ENCODE assay signal across 14 mouse cellular contexts in genomic region chr5:124226494-124226893, GRCm38 (mm10). TPM values are rescaled to one million over a fixed set of nuclear protein-coding genes. Genes with fewer than 3 reads are reported as not detected.
DNase-seq lines count a peak whose midpoint lies in the region; ATAC-seq lines count a peak whose summit lies in the region.
"Had no signal": no experiment of that assay in that cellular context is flagged by ENCODE, and none has a peak within 500 bp of the region (broad histone marks: within the 10 kb centered on the region; RNA-seq: fewer than 3 reads in every experiment).

No protein-coding gene starts in this region.

- 83% methylated on average over 4 of the region's 4 CpGs for WGBS in heart, embryonic 16.5 days
- 92% methylated on average over 4 of the region's 4 CpGs for WGBS in limb, embryonic 12.5 days
- WGBS in limb, embryonic 10.5 days = 85% methylated on average over 4 of the region's 4 CpGs
- WGBS in forebrain, embryonic 14.5 days = 94% methylated on average over 4 of the region's 4 CpGs

- H3K27me3 ChIP-seq in heart, embryonic 16.5 days (ENCODE audit: control insufficient read depth, insufficient read depth, low read length) = no peaks in the 10 kb centered on the region
- H3K27me3 ChIP-seq in limb, embryonic 12.5 days = no peaks in the 10 kb centered on the region; the same call in 1 of the 2 replicates
- H3K27me3 ChIP-seq in limb, embryonic 10.5 days (ENCODE audit: low read depth, poor library complexity, severe bottlenecking) = no peaks in the 10 kb centered on the region
- H3K27me3 ChIP-seq in forebrain, embryonic 14.5 days (replicated peaks; ENCODE audit: control insufficient read depth, insufficient read depth, low read length) = no peaks in the 10 kb centered on the region
- H3K27me3 ChIP-seq: embryonic facial prominence, embryonic 12.5 days; forebrain, embryonic 13.5 days; neural tube, embryonic 15.5 days; Patski had no signal

- H3K4me1 ChIP-seq in heart, embryonic 16.5 days (ENCODE audit: control insufficient read depth, insufficient read depth, low read length) = peaks cover 65% of the 10 kb centered on the region
- H3K4me1 ChIP-seq in limb, embryonic 12.5 days (replicated peaks) = peaks cover 5% of the 10 kb centered on the region; the same call in 1 of the 2 replicates
- H3K4me1 ChIP-seq in limb, embryonic 10.5 days = peaks cover 23% of the 10 kb centered on the region
- H3K4me1 ChIP-seq in forebrain, embryonic 14.5 days (ENCODE audit: control insufficient read depth, insufficient read depth, low read length) = no peaks in the 10 kb centered on the region

- H3K9ac ChIP-seq in heart, embryonic 16.5 days (ENCODE audit: low read length) = no peak overlapping the region
- H3K9ac ChIP-seq in limb, embryonic 12.5 days (replicated peaks) = no peak overlapping the region
- no peak overlapping the region for H3K9ac ChIP-seq in forebrain, embryonic 14.5 days (ENCODE audit: low read length)
- H3K9ac ChIP-seq: embryonic facial prominence, embryonic 12.5 days; forebrain, embryonic 13.5 days; neural tube, embryonic 15.5 days had no signal

- 0 out of 2 replicates have a peak, but pooled peaks cover 2% of the 10 kb centered on the region for H3K36me3 ChIP-seq in heart, embryonic 16.5 days (ENCODE audit: control insufficient read depth, insufficient read depth)
- H3K36me3 ChIP-seq in limb, embryonic 12.5 days = no peaks in the 10 kb centered on the region
- no peaks in the 10 kb centered on the region for H3K36me3 ChIP-seq in limb, embryonic 10.5 days
- H3K36me3 ChIP-seq in forebrain, embryonic 14.5 days (ENCODE audit: control insufficient read depth, insufficient read depth, low read length) = no peaks in the 10 kb centered on the region
- H3K36me3 ChIP-seq: embryonic facial prominence, embryonic 12.5 days; neural tube, embryonic 15.5 days had no signal

- H3K27ac ChIP-seq in heart, embryonic 16.5 days (ENCODE audit: low read length) = peak overlapping the region; percentile 24; the same call in 1 of the 2 replicates
- 0 out of 2 replicates have a peak overlapping the region, but pooled peaks have one; percentile 13 for H3K27ac ChIP-seq in limb, embryonic 12.5 days
- no peak overlapping the region for H3K27ac ChIP-seq in limb, embryonic 10.5 days
- no peak overlapping the region for H3K27ac ChIP-seq in forebrain, embryonic 14.5 days (ENCODE audit: low read depth, low read length)
- H3K27ac ChIP-seq: embryonic facial prominence, embryonic 12.5 days; forebrain, embryonic 13.5 days; kidney, postnatal 0 days; neural tube, embryonic 15.5 days had no signal

- H3K4me2 ChIP-seq in heart, embryonic 16.5 days (ENCODE audit: low read depth, low read length) = no peak overlapping the region
- H3K4me2 ChIP-seq in limb, embryonic 12.5 days = no peak overlapping the region
- H3K4me2 ChIP-seq in forebrain, embryonic 14.5 days (ENCODE audit: low read length) = no peak overlapping the region
- H3K4me2 ChIP-seq: embryonic facial prominence, embryonic 12.5 days; forebrain, embryonic 13.5 days; neural tube, embryonic 15.5 days had no signal

- no peak overlapping the region for H3K4me3 ChIP-seq in heart, embryonic 16.5 days (ENCODE audit: low read length)
- H3K4me3 ChIP-seq in limb, embryonic 12.5 days (replicated peaks) = no peak overlapping the region
- no peak overlapping the region for H3K4me3 ChIP-seq in limb, embryonic 10.5 days
- no peak overlapping the region for H3K4me3 ChIP-seq in forebrain, embryonic 14.5 days (ENCODE audit: low read depth, low read length)
- H3K4me3 ChIP-seq: embryonic facial prominence, embryonic 12.5 days; forebrain, embryonic 13.5 days; neural tube, embryonic 15.5 days had no signal

- no peaks in the 10 kb centered on the region for H3K9me3 ChIP-seq in heart, embryonic 16.5 days (replicated peaks; ENCODE audit: control insufficient read depth, low read length)
- H3K9me3 ChIP-seq in limb, embryonic 12.5 days = no peaks in the 10 kb centered on the region
- H3K9me3 ChIP-seq in limb, embryonic 10.5 days (replicated peaks) = no peaks in the 10 kb centered on the region
- H3K9me3 ChIP-seq in forebrain, embryonic 14.5 days (replicated peaks; ENCODE audit: control insufficient read depth, low read length) = no peaks in the 10 kb centered on the region
- H3K9me3 ChIP-seq: embryonic facial prominence, embryonic 12.5 days; forebrain, embryonic 13.5 days; neural tube, embryonic 15.5 days had no signal

- DNase-seq in heart, adult 11 months = no peak
- DNase-seq in limb, embryonic 10.5 days (ENCODE audit: low spot score) = no peak
- peak; percentile 71 for DNase-seq in adrenal gland, postnatal 10 days
- DNase-seq in thymus, postnatal 36 days = no peak
- DNase-seq in forebrain, embryonic 14.5 days (ENCODE audit: low spot score) = no peak
- DNase-seq: cerebellum, adult 9-11 months had no signal

- no peak for ATAC-seq in heart, embryonic 16.5 days (replicated peaks; ENCODE audit: extremely low read depth, insufficient read depth, low FRiP score)
- ATAC-seq in limb, embryonic 12.5 days (ENCODE audit: insufficient number of reproducible peaks, insufficient read depth, low FRiP score, low TSS enrichment, low read depth) = no peak
- ATAC-seq in granulocyte monocyte progenitor cell, adult 5-6 weeks (replicated peaks; ENCODE audit: poor library complexity, severe bottlenecking) = peak; percentile 54
- ATAC-seq in forebrain, embryonic 14.5 days = no peak
- ATAC-seq: forebrain, embryonic 13.5 days; Patski had no signal

RNA-seq across cellular contexts. Expression of gene Pitpnm2, which starts 23.1 kb away (rescaled TPM):
- polyA plus RNA-seq in heart, embryonic 16.5 days (2015; fragmentation: Nextera tagmentation; extraction: Ambion mirVana) = 6.9 and 7.3 TPM in 2 replicates
- 3.1 and 3.6 TPM in 2 replicates for polyA plus RNA-seq in limb, embryonic 12.5 days (2016; fragmentation: Nextera tagmentation; extraction: Ambion mirVana)
- 2.0 and 2.4 TPM in 2 replicates for polyA plus RNA-seq in limb, embryonic 10.5 days (2016; fragmentation: Nextera tagmentation; extraction: Ambion mirVana)
- total RNA-seq in adrenal gland, postnatal 10 days (2021) = 10 to 100 TPM; 40.4 to 53.6 TPM
- total RNA-seq in granulocyte monocyte progenitor cell, adult 5-6 weeks (2014; fragmentation: Nextera tagmentation) = 8.8 and 10.4 TPM in 2 replicates
- 3.1 and 4.1 TPM in 2 replicates for total RNA-seq in granulocyte monocyte progenitor cell, adult 5-6 weeks (2017)
- 8.5 and 12.2 TPM in 2 replicates for polyA plus RNA-seq in forebrain, embryonic 14.5 days (2014; fragmentation: Nextera tagmentation; extraction: Ambion mirVana)

Comparison
In these comparisons a context has a peak if more than half of its experiments do, and no peak if none do; other contexts are left out.
1. H3K27ac ChIP-seq: peak in heart, embryonic 16.5 days (single experiment) and limb, embryonic 12.5 days (single experiment); none in limb, embryonic 10.5 days (single experiment) and forebrain, embryonic 14.5 days (single experiment).